In the genomic region with DNA sequence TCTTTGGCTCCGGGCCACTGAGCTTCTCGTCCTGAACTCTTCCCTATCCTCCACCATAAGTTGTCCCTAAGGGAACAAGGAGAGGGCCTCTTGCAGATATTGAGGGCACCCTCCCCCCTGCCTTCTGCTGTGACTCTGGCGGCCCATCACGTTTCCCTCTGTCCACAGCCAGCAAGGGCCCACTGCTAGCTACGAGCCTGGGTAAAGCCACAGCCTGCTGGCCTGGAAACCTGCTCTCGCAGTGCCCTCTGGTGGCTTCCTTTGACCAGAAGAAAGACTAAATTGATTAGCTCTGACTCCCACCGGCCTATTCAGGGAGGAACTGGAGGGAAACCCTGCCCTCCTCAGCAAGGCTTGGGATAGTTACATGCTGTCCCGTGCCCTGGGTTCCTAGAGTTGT, we compare ENCODE assay signal across 9 mouse cellular contexts. TPM values are rescaled to one million over a fixed set of nuclear protein-coding genes. Genes with fewer than 3 reads are reported as not detected.
A peak's percentile ranks its signal among the peaks of the same experiment; 100 is the strongest.
DNase-seq lines count a peak whose midpoint lies in the region; ATAC-seq lines count a peak whose summit lies in the region.
"Had no signal": no experiment of that assay in that cellular context is flagged by ENCODE, and none has a peak within 500 bp of the region (broad histone marks: within the 10 kb centered on the region; RNA-seq: fewer than 3 reads in every experiment).

No protein-coding gene starts in this region.

- H3K27ac ChIP-seq in embryonic facial prominence, embryonic 13.5 days: no peak overlapping the region
- H3K27ac ChIP-seq in lung, embryonic 15.5 days: no peak overlapping the region

- no peak overlapping the region for H3K9ac ChIP-seq in embryonic facial prominence, embryonic 13.5 days
- no peak overlapping the region for H3K9ac ChIP-seq in lung, embryonic 15.5 days

- 23% methylated on average over 8 of the region's 8 CpGs for WGBS in embryonic facial prominence, embryonic 13.5 days
- 13% methylated on average over 8 of the region's 8 CpGs for WGBS in large intestine, adult 2 months
- 18% methylated on average over 8 of the region's 8 CpGs for WGBS in lung, embryonic 15.5 days

- no peaks in the 10 kb centered on the region for H3K9me3 ChIP-seq in embryonic facial prominence, embryonic 13.5 days
- no peaks in the 10 kb centered on the region for H3K9me3 ChIP-seq in lung, embryonic 15.5 days

- intact Hi-C loops in heart, postnatal 10 days (cut with DNase I): loop anchor here (1.0 kb wide), 1 partner anchor 25 kb away; no protein-coding TSS in a partner anchor

- peak; percentile 64 for DNase-seq in ES-CJ7 (ENCODE audit: low read depth, low spot score)
- DNase-seq in adrenal gland, postnatal 14 days: peak; percentile 80
- DNase-seq in heart, postnatal 10 days: peak; percentile 82 to 86
- DNase-seq in large intestine, adult 2 months (ENCODE audit: low read depth, low spot score): peak; percentile 35
- peak; percentile 86 for DNase-seq in retina, embryonic 14.5 days (ENCODE audit: low spot score)
- no peak for DNase-seq in spleen, postnatal 36 days (ENCODE audit: low spot score in 2 of 2)

- H3K4me1 ChIP-seq in embryonic facial prominence, embryonic 13.5 days: peaks cover 14% of the 10 kb centered on the region
- peaks cover 18% of the 10 kb centered on the region; the same call in 1 of the 2 replicates for H3K4me1 ChIP-seq in lung, embryonic 15.5 days

- peak; percentile 54; the same call in 1 of the 2 replicates for ATAC-seq in embryonic facial prominence, embryonic 13.5 days (ENCODE audit: insufficient number of reproducible peaks, insufficient read depth, low FRiP score, low TSS enrichment, low read depth)
- ATAC-seq in lung, embryonic 15.5 days (ENCODE audit: borderline replicate concordance, extremely low read depth, low FRiP score, low TSS enrichment): peak; percentile 27; the same call in 1 of the 2 replicates

- no peak overlapping the region for H3K4me2 ChIP-seq in embryonic facial prominence, embryonic 13.5 days
- no peak overlapping the region for H3K4me2 ChIP-seq in lung, embryonic 15.5 days

- H3K27me3 ChIP-seq in embryonic facial prominence, embryonic 13.5 days: no peaks in the 10 kb centered on the region
- H3K27me3 ChIP-seq in lung, embryonic 15.5 days: no peaks in the 10 kb centered on the region

- H3K36me3 ChIP-seq in embryonic facial prominence, embryonic 13.5 days: no peaks in the 10 kb centered on the region
- no peaks in the 10 kb centered on the region for H3K36me3 ChIP-seq in lung, embryonic 15.5 days

- H3K4me3 ChIP-seq in embryonic facial prominence, embryonic 13.5 days: no peak overlapping the region
- H3K4me3 ChIP-seq in lung, embryonic 15.5 days: no peak overlapping the region

RNA-seq across cellular contexts. Expression of gene A630023A22Rik, which starts 2.3 kb away (rescaled TPM):
- total RNA-seq in adrenal gland, postnatal 14 days (2021): not detected in 2 replicates
- not detected in 2 replicates for polyA plus RNA-seq in embryonic facial prominence, embryonic 13.5 days (2015; fragmentation: Nextera tagmentation; extraction: Ambion mirVana)
- total RNA-seq in heart, postnatal 10 days (2021): not detected
- not detected in 2 replicates for polyA plus RNA-seq in large intestine, adult 2 months (2012; rRNA removed)
- polyA plus RNA-seq in lung, embryonic 15.5 days (2015; fragmentation: Nextera tagmentation; extraction: Ambion mirVana): 0.28 TPM in 1 of 2 replicates, not detected in the other
- total RNA-seq: left cerebral cortex, adult 8-10 months had no signal

RNA-seq across cellular contexts. Expression of gene Anxa8, which starts 19.1 kb away (rescaled TPM):
- total RNA-seq in adrenal gland, postnatal 14 days (2021): 7.0 and 8.9 TPM in 2 replicates
- 20.1 and 23.0 TPM in 2 replicates for polyA plus RNA-seq in embryonic facial prominence, embryonic 13.5 days (2015; fragmentation: Nextera tagmentation; extraction: Ambion mirVana)
- total RNA-seq in heart, postnatal 10 days (2021): 1 to 10 TPM; 3.3 TPM
- polyA plus RNA-seq in large intestine, adult 2 months (2012; rRNA removed): 0.49 and 0.69 TPM in 2 replicates
- 6.2 and 7.5 TPM in 2 replicates for polyA plus RNA-seq in lung, embryonic 15.5 days (2015; fragmentation: Nextera tagmentation; extraction: Ambion mirVana)

RNA-seq across cellular contexts. Expression of gene Npy4r, which starts 47.4 kb away (rescaled TPM):
- 0.41 and 0.44 TPM in 2 replicates for total RNA-seq in adrenal gland, postnatal 14 days (2021)
- polyA plus RNA-seq in embryonic facial prominence, embryonic 13.5 days (2015; fragmentation: Nextera tagmentation; extraction: Ambion mirVana): 0.66 and 0.69 TPM in 2 replicates
- total RNA-seq in heart, postnatal 10 days (2021): under 1 TPM; 0.12 TPM
- 0.47 and 1.1 TPM in 2 replicates for polyA plus RNA-seq in large intestine, adult 2 months (2012; rRNA removed)
- polyA plus RNA-seq in lung, embryonic 15.5 days (2015; fragmentation: Nextera tagmentation; extraction: Ambion mirVana): 0.09 and 0.13 TPM in 2 replicates
- total RNA-seq: left cerebral cortex, adult 8-10 months had no signal

RNA-seq across cellular contexts. Expression of gene Antxrl, which starts 52.4 kb away (rescaled TPM):
- not detected in 2 replicates for total RNA-seq in adrenal gland, postnatal 14 days (2021)
- not detected in 2 replicates for polyA plus RNA-seq in embryonic facial prominence, embryonic 13.5 days (2015; fragmentation: Nextera tagmentation; extraction: Ambion mirVana)
- not detected for total RNA-seq in heart, postnatal 10 days (2021)
- polyA plus RNA-seq in large intestine, adult 2 months (2012; rRNA removed): not detected in 2 replicates
- polyA plus RNA-seq in lung, embryonic 15.5 days (2015; fragmentation: Nextera tagmentation; extraction: Ambion mirVana): not detected in 2 replicates
- total RNA-seq: left cerebral cortex, adult 8-10 months had no signal

Comparison
In these comparisons a context has a peak if more than half of its experiments do, and no peak if none do; other contexts are left out.
1. DNase-seq: peak in ES-CJ7 (single experiment), adrenal gland, postnatal 14 days (single experiment), heart, postnatal 10 days (2 of 2), large intestine, adult 2 months (single experiment) and retina, embryonic 14.5 days (single experiment); none in spleen, postnatal 36 days (0 of 2).